Mouse (Mus musculus): ENCODE data around the gene Rasa4.
"Not testable (repeated sequence)": the region's sequence is repeated elsewhere in the genome, so short reads cannot be mapped to it uniquely, and the experiment has no call there.

The Rasa4 gene

GRCm38 (mm10) chr5:136083669-136084107, at the start of gene Rasa4:
Gene Rasa4, plus strand, starts transcription at chr5:136083916.
- peak; percentile 94 to 97 for DNase-seq

- DNase-seq = no peak
These were observed 48.8 kb upstream of the Rasa4 start for GRCm38 (mm10) chr5:136034868-136035267.

- no peak for DNase-seq
These were observed 48.4 kb upstream of the Rasa4 start for GRCm38 (mm10) chr5:136035285-136035684.

- DNase-seq = no peak
These were observed 47.0 kb upstream of the Rasa4 start for GRCm38 (mm10) chr5:136036667-136037066.

- no peak for DNase-seq
These were observed 45.2 kb upstream of the Rasa4 start, which contains the start of gene Upk3b for GRCm38 (mm10) chr5:136038258-136039214. Gene Upk3b, plus strand, starts transcription at chr5:136038496.

- no peak for DNase-seq
These were observed 43.5 kb upstream of the Rasa4 start for GRCm38 (mm10) chr5:136040210-136040609.

- no peak for DNase-seq
These were observed 42.5 kb upstream of the Rasa4 start for GRCm38 (mm10) chr5:136041260-136041659.

- DNase-seq = no peak
These were observed 42.0 kb upstream of the Rasa4 start for GRCm38 (mm10) chr5:136041666-136042065.

- no peak for DNase-seq
These were observed 38.9 kb upstream of the Rasa4 start for GRCm38 (mm10) chr5:136044865-136045264.

GRCm38 (mm10) chr5:136045408-136045807, 38.3 kb upstream of the Rasa4 start:
- DNase-seq = peak; percentile 30 to 59

- DNase-seq = peak; percentile 86 to 95
These were observed 37.7 kb upstream of the Rasa4 start for GRCm38 (mm10) chr5:136045987-136046386.

GRCm38 (mm10) chr5:136048541-136048940, 35.2 kb upstream of the Rasa4 start:
- DNase-seq = not testable (repeated sequence)

- DNase-seq = no peak
These were observed 33.8 kb upstream of the Rasa4 start for GRCm38 (mm10) chr5:136049926-136050325.

GRCm38 (mm10) chr5:136051231-136052085, 32.3 kb upstream of the Rasa4 start:
- peak; percentile 87 to 90 for DNase-seq

- peak; percentile 36 to 81 for DNase-seq
These were observed 30.7 kb upstream of the Rasa4 start for GRCm38 (mm10) chr5:136052861-136053655.

- no peak for DNase-seq
These were observed 29.2 kb upstream of the Rasa4 start, which contains the start of gene Upk3bl for GRCm38 (mm10) chr5:136054301-136055077. Gene Upk3bl, plus strand, starts transcription at chr5:136054492.

GRCm38 (mm10) chr5:136056062-136056461, 27.7 kb upstream of the Rasa4 start:
- no peak for DNase-seq

GRCm38 (mm10) chr5:136057085-136057484, 26.6 kb upstream of the Rasa4 start:
- DNase-seq = no peak

- DNase-seq = peak; percentile 81 to 88
These were observed 22.1 kb upstream of the Rasa4 start for GRCm38 (mm10) chr5:136061567-136061966.

GRCm38 (mm10) chr5:136063920-136064319, 19.8 kb upstream of the Rasa4 start:
- no peak for DNase-seq

GRCm38 (mm10) chr5:136066404-136067148, 17.1 kb upstream of the Rasa4 start:
- not testable (repeated sequence) for DNase-seq
